Mouse (Mus musculus): ENCODE measurements around the gene Rhobtb3. TPM values are rescaled to one million over a fixed set of nuclear protein-coding genes. Genes with fewer than 3 reads are reported as not detected.
A peak's percentile ranks its signal among the peaks of the same experiment; 100 is the strongest.
"Not testable (repeated sequence)": the region's sequence is repeated elsewhere in the genome, so short reads cannot be mapped to it uniquely, and the experiment has no call there.

The Rhobtb3 gene
- polyA plus RNA-seq, 1 experiment from 2014 or later, result 3.9 TPM

GRCm38 (mm10) chr13:75876592-75876991 lies 67.1 kb downstream of the Rhobtb3 start:
- H3K27me3 ChIP-seq, result no peaks in the 10 kb centered on the region
- 69% methylated on average over 6 of the region's 6 CpGs for WGBS (ENCODE audit: insufficient replicate concordance)
- ATAC-seq (ENCODE audit: low read depth) (no peak), DNase-seq (no peak)
- H3K4me2 ChIP-seq, result no peak overlapping the region
- no peaks in the 10 kb centered on the region for H3K9me3 ChIP-seq (replicated peaks)
- no peaks in the 10 kb centered on the region for H3K36me3 ChIP-seq
- no peak overlapping the region for H3K27ac ChIP-seq
- H3K9ac ChIP-seq, result no peak overlapping the region
- H3K4me1 ChIP-seq (replicated peaks), result peaks cover 6% of the 10 kb centered on the region
- H3K4me3 ChIP-seq (replicated peaks), result no peak overlapping the region

DNA sequence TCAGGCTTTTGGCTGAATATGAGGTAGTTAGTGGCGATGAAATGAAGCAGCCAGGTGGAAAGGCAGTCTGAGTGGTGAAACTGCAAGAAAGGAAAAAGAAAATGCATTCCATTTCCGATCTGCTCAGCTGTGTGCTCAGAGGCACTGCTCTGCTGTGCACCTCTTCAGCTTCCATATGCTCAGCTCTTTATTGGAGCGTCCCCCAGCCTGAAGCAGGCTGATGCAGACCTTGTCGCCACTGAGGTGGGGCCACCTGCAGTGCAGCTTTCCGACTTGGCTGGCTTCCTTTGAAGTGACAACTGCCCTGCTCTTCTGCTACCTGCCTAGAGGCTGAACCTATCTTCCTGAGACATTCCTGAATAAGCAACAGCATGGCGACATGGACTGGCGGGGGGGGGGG lies 67.5 kb downstream of the Rhobtb3 start:
- H3K4me2 ChIP-seq; H3K4me3 ChIP-seq (replicated peaks); H3K9ac ChIP-seq; DNase-seq; H3K27me3 ChIP-seq; H3K36me3 ChIP-seq; ATAC-seq (ENCODE audit: low read depth); H3K9me3 ChIP-seq (replicated peaks); H3K27ac ChIP-seq; H3K4me1 ChIP-seq (replicated peaks): not testable (repeated sequence)
- 71% methylated on average over 7 of the region's 7 CpGs for WGBS (ENCODE audit: insufficient replicate concordance)

GRCm38 (mm10) chr13:75874608-75875376 lies 68.9 kb downstream of the Rhobtb3 start:
- H3K36me3 ChIP-seq, result no peaks in the 10 kb centered on the region
- H3K27me3 ChIP-seq, result no peaks in the 10 kb centered on the region
- H3K4me2 ChIP-seq, result no peak overlapping the region
- peaks cover 6% of the 10 kb centered on the region for H3K4me1 ChIP-seq (replicated peaks)
- no peak for ATAC-seq (ENCODE audit: low read depth)
- no peak overlapping the region for H3K27ac ChIP-seq
- no peak for DNase-seq
- 37% methylated on average over 4 of the region's 4 CpGs for WGBS (ENCODE audit: insufficient replicate concordance)
- no peak overlapping the region for H3K4me3 ChIP-seq (replicated peaks)
- H3K9me3 ChIP-seq (replicated peaks), result no peaks in the 10 kb centered on the region
- H3K9ac ChIP-seq, result no peak overlapping the region

- Histone ChIP-seq H3K9me3 (replicated peaks) (no peaks in the 10 kb centered on the region), H3K4me3 (replicated peaks) (no peak overlapping the region), H3K36me3 (no peaks in the 10 kb centered on the region), H3K4me1 (replicated peaks) (peaks cover 22% of the 10 kb centered on the region), H3K27me3 (no peaks in the 10 kb centered on the region), H3K9ac (no peak overlapping the region), H3K27ac (no peak overlapping the region), H3K4me2 (no peak overlapping the region)
- WGBS (ENCODE audit: insufficient replicate concordance), result 70% methylated on average over 2 of the region's 2 CpGs
- DNase-seq (no peak), ATAC-seq (ENCODE audit: low read depth) (no peak)
Measured at GRCm38 (mm10) chr13:75867876-75868275, 75.8 kb downstream of the Rhobtb3 start.

DNA sequence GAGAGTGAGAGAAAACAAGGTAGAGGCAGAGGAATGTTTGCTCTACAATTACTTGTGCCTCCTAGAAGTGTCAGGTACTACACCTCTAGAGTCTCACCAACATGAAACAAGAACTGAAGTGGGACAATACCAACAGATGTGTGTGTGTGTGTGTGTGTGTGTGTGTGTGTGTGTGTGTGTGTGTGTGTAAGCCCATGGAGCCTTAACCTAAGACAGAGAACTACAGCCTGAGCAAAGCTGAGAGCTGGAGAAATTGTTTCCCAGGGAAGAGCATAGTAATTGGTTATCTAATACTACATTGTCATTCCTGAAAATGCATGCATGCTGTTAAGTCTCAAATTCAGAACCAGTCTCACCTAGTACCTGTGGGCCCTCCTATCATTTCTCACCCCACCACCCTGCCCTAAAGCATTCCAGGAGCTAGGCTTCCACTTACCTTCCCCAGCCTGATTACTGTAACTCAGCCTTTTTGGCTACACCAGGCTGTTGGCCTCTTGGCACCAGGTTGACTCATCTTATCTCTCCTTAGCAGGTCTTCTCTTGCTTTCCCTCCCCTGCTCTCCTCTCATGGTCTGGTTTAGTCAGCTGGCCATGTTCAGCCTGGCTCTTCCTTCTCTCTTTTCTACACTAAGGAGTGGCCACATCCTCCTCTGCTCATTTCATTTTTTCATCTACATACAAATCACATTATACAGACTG lies 78.1 kb downstream of the Rhobtb3 start:
- peak; percentile 100 for ATAC-seq (ENCODE audit: low read depth)
- peak overlapping the region; percentile 40 for H3K4me2 ChIP-seq
- no peaks in the 10 kb centered on the region for H3K36me3 ChIP-seq

GRCm38 (mm10) chr13:75859264-75859844 lies 84.4 kb downstream of the Rhobtb3 start:
- Histone ChIP-seq H3K9me3 (replicated peaks) (no peaks in the 10 kb centered on the region), H3K4me2 (no peak overlapping the region), H3K4me1 (replicated peaks) (no peaks in the 10 kb centered on the region), H3K9ac (no peak overlapping the region), H3K4me3 (replicated peaks) (no peak overlapping the region), H3K36me3 (no peaks in the 10 kb centered on the region), H3K27ac (no peak overlapping the region), H3K27me3 (no peaks in the 10 kb centered on the region)
- DNase-seq (no peak), ATAC-seq (ENCODE audit: low read depth) (no peak)
- WGBS (ENCODE audit: insufficient replicate concordance), result 49% methylated on average over 1 of the region's 1 CpGs

More for the DNA sequence above, 78.1 kb downstream of the Rhobtb3 start:
- DNase-seq, result peak; percentile 79
- peak overlapping the region; percentile 79 for H3K27ac ChIP-seq
- H3K9ac ChIP-seq, result no peak overlapping the region
- peaks cover 22% of the 10 kb centered on the region for H3K4me1 ChIP-seq (replicated peaks)
- H3K27me3 ChIP-seq, result no peaks in the 10 kb centered on the region
- no peaks in the 10 kb centered on the region for H3K9me3 ChIP-seq (replicated peaks)
- H3K4me3 ChIP-seq (replicated peaks), result no peak overlapping the region

DNA sequence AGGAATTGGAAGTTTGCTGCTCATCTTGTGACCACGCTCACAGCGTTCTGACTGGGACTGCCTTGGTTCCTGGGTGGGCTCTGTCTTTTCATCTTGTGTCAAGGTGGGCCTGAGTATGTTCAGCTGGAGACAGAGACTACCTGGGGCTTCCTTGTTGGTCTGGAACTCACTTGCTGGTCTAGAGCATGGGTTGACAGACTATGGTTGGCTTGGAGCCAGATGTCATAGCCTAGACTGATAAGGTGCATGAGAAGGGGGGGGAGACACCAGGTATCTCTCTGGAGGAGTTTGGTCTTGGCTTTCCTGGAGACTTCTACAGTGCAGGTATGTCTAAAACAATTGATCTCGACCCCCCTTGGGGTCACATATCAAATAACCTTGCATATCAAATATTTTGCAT lies 90.6 kb downstream of the Rhobtb3 start:
- ATAC-seq (ENCODE audit: low read depth) (no peak), DNase-seq (no peak)
- H3K4me1 ChIP-seq (replicated peaks), result no peaks in the 10 kb centered on the region
- WGBS (ENCODE audit: insufficient replicate concordance), result 66% methylated on average over 3 of the region's 3 CpGs
- no peak overlapping the region for H3K4me2 ChIP-seq
- H3K4me3 ChIP-seq (replicated peaks), result no peak overlapping the region
- H3K27me3 ChIP-seq, result no peaks in the 10 kb centered on the region
- no peak overlapping the region for H3K9ac ChIP-seq
- H3K9me3 ChIP-seq (replicated peaks), result no peaks in the 10 kb centered on the region
- H3K27ac ChIP-seq, result no peak overlapping the region
- no peaks in the 10 kb centered on the region for H3K36me3 ChIP-seq

DNA sequence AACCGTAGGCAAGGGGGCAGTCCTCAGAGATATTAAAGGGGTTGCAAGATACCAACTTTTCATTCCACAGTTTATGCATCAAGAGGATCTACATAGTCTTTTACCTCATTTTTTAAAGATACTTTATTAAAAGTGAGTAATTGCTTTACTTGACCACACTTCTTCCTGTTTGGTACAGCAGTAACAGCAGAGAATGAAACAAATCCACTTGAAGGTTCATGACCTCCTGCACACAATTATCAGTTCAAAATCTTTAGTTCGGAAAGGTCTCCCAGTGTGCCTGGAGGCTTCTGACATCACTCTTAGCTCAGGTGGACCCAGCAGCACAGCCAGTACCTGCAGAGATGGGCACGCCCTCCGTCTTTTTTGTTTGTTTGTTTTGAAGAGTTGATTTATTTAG lies 91.7 kb downstream of the Rhobtb3 start:
- H3K4me2 ChIP-seq, result no peak overlapping the region
- ATAC-seq (ENCODE audit: low read depth) (no peak), DNase-seq (no peak)
- H3K27me3 ChIP-seq, result no peaks in the 10 kb centered on the region
- no peaks in the 10 kb centered on the region for H3K9me3 ChIP-seq (replicated peaks)
- H3K4me3 ChIP-seq (replicated peaks), result no peak overlapping the region
- no peak overlapping the region for H3K9ac ChIP-seq
- H3K4me1 ChIP-seq (replicated peaks), result peaks cover 3% of the 10 kb centered on the region; the same call in 1 of the 2 replicates
- 70% methylated on average over 4 of the region's 4 CpGs for WGBS (ENCODE audit: insufficient replicate concordance)
- 0 out of 2 replicates have a peak, but pooled peaks cover 6% of the 10 kb centered on the region for H3K36me3 ChIP-seq
- H3K27ac ChIP-seq, result no peak overlapping the region

GRCm38 (mm10) chr13:75847027-75847426 lies 96.7 kb downstream of the Rhobtb3 start:
- Histone ChIP-seq H3K36me3 (0 out of 2 replicates have a peak, but pooled peaks cover 7% of the 10 kb centered on the region), H3K27me3 (no peaks in the 10 kb centered on the region), H3K4me1 (replicated peaks) (peaks cover 37% of the 10 kb centered on the region), H3K27ac (no peak overlapping the region; the same call in 1 of the 2 replicates), H3K9ac (no peak overlapping the region), H3K4me3 (replicated peaks) (no peak overlapping the region), H3K9me3 (replicated peaks) (no peaks in the 10 kb centered on the region), H3K4me2 (no peak overlapping the region)
- ATAC-seq (ENCODE audit: low read depth) (peak; percentile 57), DNase-seq (peak; percentile 43)
- 54% methylated on average over 6 of the region's 6 CpGs for WGBS (ENCODE audit: insufficient replicate concordance)

- Histone ChIP-seq H3K27me3 (no peaks in the 10 kb centered on the region), H3K36me3 (0 out of 2 replicates have a peak, but pooled peaks cover 7% of the 10 kb centered on the region), H3K27ac (no peak overlapping the region), H3K9me3 (replicated peaks) (no peaks in the 10 kb centered on the region), H3K9ac (no peak overlapping the region), H3K4me2 (no peak overlapping the region), H3K4me3 (replicated peaks) (no peak overlapping the region), H3K4me1 (replicated peaks) (peaks cover 50% of the 10 kb centered on the region)
- WGBS (ENCODE audit: insufficient replicate concordance), result 22% methylated on average over 4 of the region's 4 CpGs
- 0 out of 2 replicates have a peak, but pooled peaks have one; percentile 17 for ATAC-seq (ENCODE audit: low read depth)
- no peak for DNase-seq
Measured at GRCm38 (mm10) chr13:75845519-75846166, 98.1 kb downstream of the Rhobtb3 start.

DNA sequence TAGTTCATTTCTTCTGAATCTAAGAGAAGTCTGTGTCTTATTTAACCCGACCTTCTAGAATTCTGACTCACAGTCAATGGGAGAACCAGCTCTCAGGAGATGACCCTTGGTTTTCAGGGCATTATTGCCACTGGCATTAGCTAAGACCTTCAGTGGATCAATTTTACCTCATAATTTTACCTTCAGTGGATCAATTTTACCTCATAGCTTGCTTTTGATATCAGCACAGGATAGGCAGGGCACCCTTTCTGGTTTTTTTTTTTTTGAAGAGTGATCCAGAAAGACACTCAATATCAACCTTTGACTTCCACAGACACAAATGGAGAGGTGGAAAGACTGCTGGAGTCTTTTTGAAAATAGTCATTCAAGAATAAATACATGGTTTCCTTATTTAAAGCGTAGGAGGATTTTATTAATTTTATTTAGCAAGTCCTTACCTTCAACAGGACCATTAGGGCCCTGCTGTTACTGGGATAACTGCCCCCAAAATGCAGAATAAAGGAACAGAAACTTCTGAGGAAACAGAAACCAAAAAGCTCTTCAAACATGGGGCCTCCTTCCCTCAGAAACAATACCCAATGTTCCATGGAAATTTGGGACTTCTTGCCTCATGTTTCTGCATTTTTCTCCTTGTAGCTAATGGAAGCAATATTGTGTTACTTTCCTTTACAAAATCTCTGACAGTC lies 98.7 kb downstream of the Rhobtb3 start:
- H3K36me3 ChIP-seq, result 0 out of 2 replicates have a peak, but pooled peaks cover 7% of the 10 kb centered on the region
- no peak overlapping the region for H3K4me2 ChIP-seq
- 70% methylated on average over 2 of the region's 2 CpGs for WGBS (ENCODE audit: insufficient replicate concordance)
- H3K9ac ChIP-seq, result no peak overlapping the region
- no peak overlapping the region for H3K27ac ChIP-seq
- DNase-seq (no peak), ATAC-seq (ENCODE audit: low read depth) (no peak)
- no peak overlapping the region for H3K4me3 ChIP-seq (replicated peaks)
- no peaks in the 10 kb centered on the region for H3K27me3 ChIP-seq
- H3K9me3 ChIP-seq (replicated peaks), result no peaks in the 10 kb centered on the region
- H3K4me1 ChIP-seq (replicated peaks), result peaks cover 57% of the 10 kb centered on the region
